Mouse (Mus musculus): Measurements from ENCODE around the gene Olfr1510. TPM values are rescaled to one million over a fixed set of nuclear protein-coding genes. Genes with fewer than 3 reads are reported as not detected.

The Olfr1510 gene
- polyA plus RNA-seq (2012; rRNA removed), result not detected in 2 replicates

GRCm38 (mm10) chr14:52414273-52414672 is at the start of gene Olfr1510:
Gene Olfr1510, minus strand, starts transcription at chr14:52414373.

GRCm38 (mm10) chr14:52442690-52443089 is 28.5 kb upstream of the Olfr1510 start, which contains the start of gene Olfr1509:
Gene Olfr1509, plus strand, starts transcription at chr14:52442990.

GRCm38 (mm10) chr14:52397279-52397678 is 16.9 kb downstream of the Olfr1510 start, which contains the start of gene Olfr1511:
Gene Olfr1511, minus strand, starts transcription at chr14:52397379.

GRCm38 (mm10) chr14:52379068-52379467 is 35.1 kb downstream of the Olfr1510 start, which contains the start of gene Olfr1512:
Gene Olfr1512, minus strand, starts transcription at chr14:52379168.

Other genes starting within 250 kb of the Olfr1510 start
- 88.7 and 139 TPM in 2 replicates for gene Supt16, start 217.0 kb downstream of the Olfr1510 start, polyA plus RNA-seq (2012; rRNA removed)
- gene Chd8, start 156.6 kb downstream of the Olfr1510 start, polyA plus RNA-seq (2012; rRNA removed), result 74.1 and 82.3 TPM in 2 replicates
- 28.4 and 39.3 TPM in 2 replicates for gene Tox4, start 135.2 kb downstream of the Olfr1510 start, polyA plus RNA-seq (2012; rRNA removed)
- 30.9 and 33.6 TPM in 2 replicates for gene Rab2b, start 134.8 kb downstream of the Olfr1510 start, polyA plus RNA-seq (2012; rRNA removed)
- 58.3 and 65.0 TPM in 2 replicates for gene Mettl3, start 109.2 kb downstream of the Olfr1510 start, polyA plus RNA-seq (2012; rRNA removed)
- 52.9 and 56.9 TPM in 2 replicates for gene Sall2, start 85.6 kb downstream of the Olfr1510 start, polyA plus RNA-seq (2012; rRNA removed)
- gene Olfr1513, start 58.0 kb downstream of the Olfr1510 start, polyA plus RNA-seq (2012; rRNA removed), result not detected in 2 replicates
- not detected in 2 replicates for gene Olfr1512, start 35.2 kb downstream of the Olfr1510 start, polyA plus RNA-seq (2012; rRNA removed)
- not detected in 2 replicates for gene Olfr1511, start 17.0 kb downstream of the Olfr1510 start, polyA plus RNA-seq (2012; rRNA removed)
- not detected in 2 replicates for gene Olfr1509, start 28.6 kb upstream of the Olfr1510 start, polyA plus RNA-seq (2012; rRNA removed)
- gene Olfr1508, start 53.1 kb upstream of the Olfr1510 start, polyA plus RNA-seq (2012; rRNA removed), result not detected in 2 replicates
- not detected in 2 replicates for gene Olfr1507, start 81.4 kb upstream of the Olfr1510 start, polyA plus RNA-seq (2012; rRNA removed)

All from central nervous system, embryonic 11.5 days (tissue).